Mouse (Mus musculus) myocyte (in vitro differentiated cells): ENCODE results near the gene Lhx5. TPM values are rescaled to one million over a fixed set of nuclear protein-coding genes. Genes with fewer than 3 reads are reported as not detected.

Source experiments
- H3K27me3 ChIP-seq: one replicate; pipeline ENCODE4 v1.6.1; 2011; ENCODE audit not compliant: control insufficient read depth, insufficient read depth, insufficient read length
- H3K36me3 ChIP-seq: one replicate; pipeline ENCODE4 v1.6.1; 2011; ENCODE audit not compliant: control insufficient read depth, insufficient read depth
- H3K4me2 ChIP-seq: one replicate; pipeline ENCODE4 v1.6.1; 2011; ENCODE audit warnings: low read depth, control low read depth
- H3K4me3 ChIP-seq: one replicate; pipeline ENCODE4 v1.5.1; 2011; ENCODE audit warnings: mild to moderate bottlenecking, control low read depth, moderate library complexity
- H3K79me2 ChIP-seq: one replicate; pipeline ENCODE4 v1.6.1; 2011; ENCODE audit not compliant: control insufficient read depth, insufficient read depth
- H3ac ChIP-seq: one replicate; pipeline ENCODE4 v1.6.1; 2011; ENCODE audit not compliant: control insufficient read depth, insufficient read length
- CEBPB ChIP-seq: IDR thresholded peaks from 2 replicates; pipeline ENCODE4 v1.6.1; 2011; ENCODE audit warnings: mild to moderate bottlenecking, moderate library complexity; ENCODE audit not compliant: poor library complexity, insufficient read depth, severe bottlenecking
- E2F4 ChIP-seq: IDR thresholded peaks from one replicate; pipeline ENCODE4 v1.6.1; 2011; ENCODE audit warnings: mild to moderate bottlenecking, control low read depth, moderate library complexity; ENCODE audit not compliant: insufficient read depth
- MAX ChIP-seq: IDR thresholded peaks from one replicate; pipeline ENCODE4 v1.6.1; 2011; ENCODE audit warnings: low read depth, mild to moderate bottlenecking, control low read depth
- MYOD1 ChIP-seq, 3 experiments: IDR thresholded peaks; one replicate each; pipeline ENCODE4 v1.6.1; 2011; ENCODE audit warnings: control low read depth in 2 of 3, low read depth in 2 of 3, mild to moderate bottlenecking in 2 of 3, moderate library complexity in 1 of 3; ENCODE audit not compliant: insufficient read length in 2 of 3, control insufficient read depth in 1 of 3
- MYOG ChIP-seq, 3 experiments: IDR thresholded peaks; one replicate each; pipeline ENCODE4 v1.6.1; 2011; ENCODE audit warnings: control low read depth in 2 of 3, low read depth in 2 of 3, mild to moderate bottlenecking in 2 of 3; ENCODE audit not compliant: insufficient read length in 2 of 3, control insufficient read depth in 1 of 3, insufficient read depth in 1 of 3
- POLR2A ChIP-seq: IDR thresholded peaks from one replicate; pipeline ENCODE4 v1.6.1; 2011; ENCODE audit warnings: low read depth, mild to moderate bottlenecking, control low read depth, moderate library complexity; ENCODE audit not compliant: insufficient read length
- POLR2AphosphoS2 ChIP-seq: IDR thresholded peaks from one replicate; pipeline ENCODE4 v1.6.1; 2011; ENCODE audit warnings: low read depth, control low read depth; ENCODE audit not compliant: insufficient read length
- REST ChIP-seq: IDR thresholded peaks from one replicate; pipeline ENCODE4 v1.6.1; 2011; ENCODE audit warnings: mild to moderate bottlenecking, control low read depth, moderate library complexity; ENCODE audit not compliant: insufficient read depth, insufficient read length
- SRF ChIP-seq: IDR thresholded peaks from one replicate; pipeline ENCODE4 v1.6.1; 2011; ENCODE audit warnings: low read depth; ENCODE audit not compliant: control insufficient read depth, insufficient read length
- TCF12 ChIP-seq: IDR thresholded peaks from one replicate; pipeline ENCODE4 v1.6.1; 2011; ENCODE audit warnings: mild to moderate bottlenecking, control low read depth; ENCODE audit not compliant: poor library complexity, insufficient read depth, severe bottlenecking
- TCF3 ChIP-seq: IDR thresholded peaks from one replicate; pipeline ENCODE4 v1.6.1; 2011; ENCODE audit warnings: low read depth, control low read depth; ENCODE audit not compliant: insufficient read length
- USF1 ChIP-seq: IDR thresholded peaks from one replicate; pipeline ENCODE4 v1.6.1; 2011; ENCODE audit warnings: low read depth, mild to moderate bottlenecking, control low read depth, moderate library complexity
- polyA plus RNA-seq: library from polyadenylated mRNA; unstranded; fragments of >200 nt; fragmentation: generic; extraction: Trizol; gene quantifications from one replicate; pipeline ENCODE4 v1.2.1, GENCODE M21; 2012; ENCODE audit warnings: missing spikeins

Gene Lhx5
- polyA plus RNA-seq, 1 experiment = not detected

GRCm38 (mm10) chr5:120438991-120439710, 7.7 kb downstream of the Lhx5 start:
- no peaks in the 10 kb centered on the region for H3K36me3 ChIP-seq
- no peak overlapping the region for H3ac ChIP-seq
- no peak overlapping the region for H3K4me3 ChIP-seq
- H3K79me2 ChIP-seq = no peaks in the 10 kb centered on the region
- H3K4me2 ChIP-seq = no peak overlapping the region
- H3K27me3 ChIP-seq = peaks cover 62% of the 10 kb centered on the region
- TF ChIP-seq CEBPB (no peak), MAX (no peak), MYOD1 (IDR thresholded peaks at IDR 0.05; ENCODE audit: control insufficient read depth in 1 of 3, insufficient read length in 2 of 3, low read depth in 2 of 3) (no peak), SRF (no peak), MYOG (IDR thresholded peaks at IDR 0.05; ENCODE audit: control insufficient read depth in 1 of 3, insufficient read depth in 1 of 3, insufficient read length in 2 of 3, low read depth in 2 of 3) (no peak), TCF12 (no peak), E2F4 (no peak), POLR2AphosphoS2 (no peak), POLR2A (no peak), REST (no peak), TCF3 (no peak), USF1 (no peak)

- H3K4me2 ChIP-seq = peak overlapping the region; percentile 74
- H3K79me2 ChIP-seq = no peaks in the 10 kb centered on the region
- no peak overlapping the region for H3ac ChIP-seq
- H3K36me3 ChIP-seq = no peaks in the 10 kb centered on the region
- H3K4me3 ChIP-seq = no peak overlapping the region
- no peak for TF ChIP-seq E2F4
- TF ChIP-seq TCF12 = no peak
- TF ChIP-seq POLR2A = no peak
- TF ChIP-seq CEBPB = no peak
- TF ChIP-seq MYOG (IDR thresholded peaks at IDR 0.05; ENCODE audit: control insufficient read depth in 1 of 3, insufficient read depth in 1 of 3, insufficient read length in 2 of 3, low read depth in 2 of 3) = no peak
- H3K27me3 ChIP-seq = peaks cover 54% of the 10 kb centered on the region
Observed at GRCm38 (mm10) chr5:120439887-120440670, 8.6 kb downstream of the Lhx5 start.

GRCm38 (mm10) chr5:120440733-120441132, 9.2 kb downstream of the Lhx5 start:
- no peaks in the 10 kb centered on the region for H3K79me2 ChIP-seq
- peak overlapping the region; percentile 74 for H3K4me2 ChIP-seq
- peaks cover 54% of the 10 kb centered on the region for H3K27me3 ChIP-seq
- no peak overlapping the region for H3K4me3 ChIP-seq
- H3K36me3 ChIP-seq = no peaks in the 10 kb centered on the region
- no peak for TF ChIP-seq MYOG (IDR thresholded peaks at IDR 0.05; ENCODE audit: control insufficient read depth in 1 of 3, insufficient read depth in 1 of 3, insufficient read length in 2 of 3, low read depth in 2 of 3)
- no peak for TF ChIP-seq REST
- no peak for TF ChIP-seq USF1
- TF ChIP-seq MYOD1 (IDR thresholded peaks at IDR 0.05; ENCODE audit: control insufficient read depth in 1 of 3, insufficient read length in 2 of 3, low read depth in 2 of 3) = no peak
- TF ChIP-seq E2F4 = no peak
- no peak for TF ChIP-seq POLR2AphosphoS2
- no peak for TF ChIP-seq TCF12
- TF ChIP-seq CEBPB = no peak
- TF ChIP-seq MAX = no peak
- no peak overlapping the region for H3ac ChIP-seq

- Histone ChIP-seq H3K79me2 (no peaks in the 10 kb centered on the region), H3ac (no peak overlapping the region), H3K4me2 (no peak overlapping the region), H3K36me3 (no peaks in the 10 kb centered on the region), H3K27me3 (peaks cover 34% of the 10 kb centered on the region), H3K4me3 (no peak overlapping the region)
- TF ChIP-seq CEBPB = no peak
Observed at GRCm38 (mm10) chr5:120447305-120447704, 15.8 kb downstream of the Lhx5 start.

- Histone ChIP-seq H3K27me3 (peaks cover 26% of the 10 kb centered on the region), H3ac (no peak overlapping the region), H3K4me3 (no peak overlapping the region), H3K4me2 (no peak overlapping the region), H3K36me3 (no peaks in the 10 kb centered on the region), H3K79me2 (no peaks in the 10 kb centered on the region)
- TF ChIP-seq TCF3 (no peak), E2F4 (no peak), REST (no peak), POLR2A (no peak), MYOG (IDR thresholded peaks at IDR 0.05; ENCODE audit: control insufficient read depth in 1 of 3, insufficient read depth in 1 of 3, insufficient read length in 2 of 3, low read depth in 2 of 3) (no peak), SRF (no peak), POLR2AphosphoS2 (no peak), MYOD1 (IDR thresholded peaks at IDR 0.05; ENCODE audit: control insufficient read depth in 1 of 3, insufficient read length in 2 of 3, low read depth in 2 of 3) (no peak), CEBPB (no peak), TCF12 (no peak), MAX (no peak), USF1 (no peak)
Observed at GRCm38 (mm10) chr5:120454756-120455337, 23.3 kb downstream of the Lhx5 start.
